Mouse (Mus musculus): ENCODE data around the gene Fbxo44. TPM values are rescaled to one million over a fixed set of nuclear protein-coding genes. Genes with fewer than 3 reads are reported as not detected.
"Not testable (repeated sequence)": the region's sequence is repeated elsewhere in the genome, so short reads cannot be mapped to it uniquely, and the experiment has no call there.

Fbxo44 gene
- 1 to 10 TPM; 6.3 to 9.1 TPM for total RNA-seq (2021)
- long read RNA-seq, experiment 1, partial matches to known transcripts, result 0 of 2 reads
- long read RNA-seq, experiment 1, other reads (novel, unspliced or antisense), result 0 of 2 reads
- long read RNA-seq, experiment 2, partial matches to known transcripts, result 0 of 5 reads
- long read RNA-seq, experiment 2, other reads (novel, unspliced or antisense), result 1 of 5 reads

DNA sequence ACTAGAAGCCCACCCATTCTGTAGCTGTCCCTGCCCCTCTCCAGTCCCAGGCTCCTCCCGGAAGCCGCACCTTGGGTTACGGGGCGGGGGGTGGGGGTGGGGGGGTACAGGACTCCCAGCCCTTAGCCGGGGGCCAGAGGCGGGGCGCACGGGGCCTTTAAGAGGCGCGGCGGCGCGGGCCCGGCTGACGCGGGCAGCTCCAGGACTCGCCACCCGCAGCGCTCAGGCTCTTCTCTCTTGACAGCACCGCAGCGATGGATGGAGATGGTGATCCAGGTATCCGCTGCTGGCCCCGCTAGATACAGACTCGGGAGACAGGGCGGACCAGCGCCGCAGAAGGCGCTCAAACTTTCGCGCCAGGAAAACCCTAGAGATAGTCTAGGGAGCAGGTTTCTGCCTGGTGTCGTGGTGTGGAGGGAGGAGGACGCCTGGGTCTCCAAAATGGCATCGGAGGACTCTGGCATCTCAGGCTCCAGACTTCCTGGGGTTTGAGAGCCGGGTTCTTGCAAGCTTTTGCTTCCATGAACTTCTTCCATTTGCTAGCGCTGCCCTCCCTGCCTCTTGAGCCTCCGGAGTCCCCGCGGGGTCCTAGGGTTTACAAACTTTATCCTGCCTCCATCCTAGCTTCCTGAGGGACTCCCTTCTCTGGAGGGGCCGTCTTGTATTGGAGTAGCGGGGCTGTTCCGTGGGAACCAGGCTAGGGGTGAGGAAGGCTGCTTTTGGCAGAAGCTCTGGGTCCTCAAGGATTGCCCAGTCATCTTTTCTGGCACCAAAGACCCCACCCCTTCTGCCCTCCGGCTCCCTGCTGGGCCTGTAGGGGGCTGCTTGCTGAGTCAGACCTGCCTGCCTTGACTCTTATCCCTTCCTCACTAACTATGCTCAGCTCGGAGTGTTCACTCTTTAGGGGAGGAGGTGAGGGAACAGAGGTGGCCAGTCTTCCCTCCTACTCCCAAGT lies at the start of gene Fbxo44, which contains the start of gene Fbxo2:
Gene Fbxo44, minus strand, starts transcription at position 47 of the 955 bp plus-strand sequence.
Gene Fbxo2, plus strand, starts transcription at position 186 of the 955 bp plus-strand sequence.
- no peak for DNase-seq

DNA sequence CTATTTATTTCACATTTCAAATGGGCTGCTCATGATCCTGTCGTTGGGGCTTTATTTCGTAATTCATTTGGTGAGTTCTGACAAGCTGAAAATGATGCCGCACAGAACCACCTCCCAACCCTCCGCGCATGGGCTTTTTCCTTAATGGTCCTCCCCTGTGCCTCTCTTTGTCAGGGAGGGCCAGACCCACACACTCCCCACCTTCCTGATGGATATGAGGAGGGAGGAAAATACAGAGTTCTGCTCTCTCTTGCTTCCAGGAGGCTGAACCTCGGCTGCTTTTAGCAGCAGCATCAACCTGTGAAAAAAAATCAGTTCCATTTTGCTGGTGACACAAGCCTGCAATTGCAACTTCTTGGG lies 44.6 kb upstream of the Fbxo44 start:
- intact Hi-C loops (cut with DNase I), result no loop called here

More for the DNA sequence above, at the start of gene Fbxo44, which contains the start of gene Fbxo2:
- intact Hi-C loops (cut with DNase I), result loop anchor here (10.0 kb wide), 1 partner anchor 206 kb away; no protein-coding TSS in a partner anchor

DNA sequence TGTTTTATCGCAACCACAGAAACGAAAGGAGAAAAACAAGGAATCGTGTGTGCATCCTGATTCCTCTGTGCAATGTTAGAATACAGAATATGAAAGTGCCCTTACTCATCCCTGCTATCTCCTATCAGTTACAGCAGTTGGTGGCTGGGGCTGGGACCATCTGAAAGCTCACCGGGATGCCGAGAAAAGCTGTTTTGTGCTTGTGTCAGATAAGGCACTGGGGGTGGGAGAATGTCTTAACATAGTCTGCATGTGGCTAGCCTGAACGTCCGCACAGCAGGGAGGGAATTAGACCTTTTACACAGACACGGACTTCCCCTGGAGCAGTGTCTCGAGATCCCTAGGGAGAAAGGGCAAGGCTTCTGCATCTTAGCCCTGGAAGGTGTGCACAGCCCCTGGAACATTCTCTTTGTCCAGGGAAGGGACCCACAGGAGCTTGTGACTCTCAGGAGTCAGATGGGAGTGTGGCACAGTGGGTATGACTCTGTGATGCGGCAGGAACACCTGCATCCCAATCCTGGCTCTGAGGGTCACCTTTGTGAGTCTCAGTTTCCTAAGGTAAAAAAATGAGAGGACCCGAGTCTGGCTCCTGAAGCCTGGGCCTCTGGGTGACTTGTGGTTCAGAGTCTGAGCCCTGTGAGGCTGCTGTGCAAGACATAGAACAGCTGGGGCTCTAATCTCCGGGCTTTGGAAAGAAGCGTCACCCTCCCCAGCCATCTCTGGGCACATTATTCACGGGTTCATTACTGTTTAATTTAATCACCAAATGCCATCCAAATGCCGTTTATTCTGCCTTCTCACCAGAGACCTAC lies 44.0 kb upstream of the Fbxo44 start:
- intact Hi-C loops (cut with DNase I), result no loop called here
- DNase-seq, result no peak

More for the DNA sequence above, 44.6 kb upstream of the Fbxo44 start:
- DNase-seq, result no peak

DNA sequence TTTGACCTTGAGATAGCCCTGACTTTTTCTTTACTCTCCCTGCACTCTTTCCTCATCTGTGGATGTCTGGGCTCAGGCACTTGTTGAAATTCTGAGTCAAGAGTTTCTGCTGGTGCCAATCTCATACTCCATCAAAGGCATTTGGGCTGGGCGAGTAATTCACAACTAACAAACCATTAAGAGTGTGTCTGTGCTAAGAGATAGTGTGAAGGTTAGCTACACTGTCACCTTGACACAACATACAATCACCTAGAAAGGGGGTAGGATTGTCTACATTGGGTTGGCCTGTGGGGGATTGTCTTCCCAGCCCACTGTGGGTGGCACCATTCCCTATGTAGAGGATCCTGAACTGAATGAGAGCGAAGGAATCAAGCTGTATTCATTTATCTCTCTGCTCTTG lies 43.3 kb upstream of the Fbxo44 start:
- DNase-seq, result no peak
- intact Hi-C loops (cut with DNase I), result no loop called here

DNA sequence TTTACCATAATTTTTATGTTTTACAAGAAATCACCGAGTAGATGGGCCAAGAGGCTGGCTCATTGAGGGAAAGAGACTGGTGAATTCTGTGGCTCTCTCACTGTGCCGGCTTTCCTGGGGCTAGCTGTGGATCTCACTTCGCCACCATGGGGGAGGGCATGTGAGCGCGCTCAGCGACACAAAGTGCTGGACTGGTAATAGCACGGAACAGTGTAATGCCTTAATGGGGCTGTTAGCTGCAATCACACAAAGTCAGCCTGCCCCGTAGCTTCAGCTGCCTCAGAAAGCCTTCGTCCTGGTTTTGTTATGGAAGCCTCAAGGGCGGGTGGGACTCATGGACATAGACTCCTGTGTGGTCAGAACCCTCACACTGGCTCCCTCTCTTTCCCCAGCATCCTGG lies 38.4 kb upstream of the Fbxo44 start:
- intact Hi-C loops (cut with DNase I), result no loop called here
- DNase-seq, result no peak

DNA sequence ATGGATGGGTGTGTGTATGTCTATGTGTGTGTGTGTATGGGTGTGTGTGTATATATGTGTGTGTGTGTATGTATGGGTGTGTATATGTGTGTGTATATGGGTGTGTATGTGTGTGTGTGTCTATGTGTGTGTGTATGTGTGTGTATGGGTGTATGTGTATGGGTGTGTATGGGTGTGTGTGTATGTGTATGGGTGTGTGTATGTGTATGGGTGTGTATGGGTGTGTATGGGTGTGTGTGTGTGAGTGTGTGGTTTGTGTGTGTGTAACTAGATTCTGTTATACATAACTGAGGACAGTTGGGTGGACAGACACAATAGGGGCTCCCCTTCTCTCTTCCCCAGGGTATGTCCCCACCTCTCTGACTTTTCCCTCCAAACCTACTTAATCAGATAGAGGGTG lies 34.1 kb upstream of the Fbxo44 start:
- intact Hi-C loops (cut with DNase I), result no loop called here
- DNase-seq, result no peak

DNA sequence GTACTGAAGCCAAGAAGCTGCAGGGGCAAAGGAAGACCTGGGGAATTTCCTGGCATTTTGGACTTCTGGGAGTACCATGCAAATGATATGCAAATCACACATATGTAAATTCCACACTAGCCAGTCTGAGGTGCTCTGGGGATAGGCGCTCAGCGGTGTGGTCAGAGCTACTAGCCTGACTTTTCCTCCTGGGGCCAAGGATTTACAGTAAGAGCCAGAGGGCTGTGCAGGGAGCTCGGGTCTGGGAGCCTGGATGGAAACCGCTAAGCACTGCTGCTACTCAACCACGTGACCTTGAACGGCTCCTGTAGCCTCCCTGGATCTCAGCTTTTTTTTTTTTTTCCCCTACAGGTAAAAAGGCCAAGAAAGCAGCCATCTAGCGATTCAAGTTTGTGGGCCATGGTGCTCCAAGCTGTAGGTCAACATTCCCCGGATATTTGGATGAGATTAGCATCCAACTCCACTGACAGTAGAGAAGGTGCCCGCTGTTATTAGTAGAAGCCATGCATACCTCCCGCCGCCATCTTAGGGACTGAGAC lies 32.5 kb upstream of the Fbxo44 start:
- DNase-seq, result no peak
- intact Hi-C loops (cut with DNase I), result no loop called here

DNA sequence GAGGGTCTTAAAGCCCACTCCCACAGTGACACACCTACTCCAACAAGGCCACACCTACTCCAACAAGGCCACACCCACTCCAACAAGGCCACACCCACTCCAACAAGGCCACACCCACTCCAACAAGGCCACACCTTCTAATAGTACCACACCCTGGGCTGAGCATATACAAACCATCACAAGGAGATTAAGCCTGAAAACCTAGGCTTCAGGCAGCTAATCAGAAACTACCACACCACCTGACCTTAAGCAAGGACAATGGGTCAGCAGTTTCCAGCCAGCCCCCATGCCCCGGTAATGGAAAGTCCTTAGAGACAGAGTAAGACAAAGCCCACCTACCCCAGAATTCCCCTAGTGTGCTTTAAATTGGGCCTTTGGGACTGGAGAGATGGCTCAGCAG lies 28.5 kb upstream of the Fbxo44 start:
- DNase-seq; intact Hi-C loops (cut with DNase I): not testable (repeated sequence)

DNA sequence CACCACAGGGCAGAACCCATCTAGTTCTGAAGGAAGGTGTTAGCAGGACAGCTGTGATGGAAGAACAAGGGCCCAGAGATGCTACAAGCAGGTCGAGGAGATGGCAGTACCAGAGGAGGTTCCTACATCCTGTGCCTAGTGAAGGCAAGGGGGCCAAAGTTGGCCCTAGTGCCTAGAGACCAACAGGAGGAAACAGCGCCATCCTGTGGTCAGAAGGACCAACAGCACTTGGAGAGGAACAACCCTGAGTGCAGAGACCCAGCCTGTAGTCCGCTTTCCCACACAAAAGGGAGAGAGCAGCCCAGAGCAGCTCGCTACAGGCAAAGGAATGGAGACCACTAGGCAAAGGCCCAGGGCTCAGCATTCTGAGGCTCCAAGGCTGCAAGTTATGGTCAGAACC lies 25.5 kb upstream of the Fbxo44 start:
- intact Hi-C loops (cut with DNase I), result no loop called here
- no peak for DNase-seq

DNA sequence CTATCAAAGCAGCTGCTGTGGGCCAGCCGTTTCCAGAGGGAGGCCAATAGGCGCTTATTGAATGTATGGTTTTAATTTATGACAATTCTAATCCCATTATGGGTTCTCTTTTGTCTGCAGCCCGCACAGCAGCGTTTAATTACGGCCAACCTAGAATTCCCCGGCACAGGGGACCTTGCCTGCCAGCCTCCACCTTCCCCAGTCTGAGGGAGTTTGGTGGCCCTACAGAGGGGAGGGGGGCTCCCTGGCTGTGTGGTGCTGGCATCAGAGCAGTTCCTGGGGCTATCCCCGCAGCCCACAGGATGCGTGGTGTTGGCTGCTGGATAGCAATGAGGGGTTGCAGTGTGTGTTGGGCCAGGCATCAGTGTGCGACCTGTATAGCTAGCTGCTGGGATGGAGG lies 24.3 kb upstream of the Fbxo44 start:
- intact Hi-C loops (cut with DNase I), result no loop called here
- DNase-seq, result no peak

DNA sequence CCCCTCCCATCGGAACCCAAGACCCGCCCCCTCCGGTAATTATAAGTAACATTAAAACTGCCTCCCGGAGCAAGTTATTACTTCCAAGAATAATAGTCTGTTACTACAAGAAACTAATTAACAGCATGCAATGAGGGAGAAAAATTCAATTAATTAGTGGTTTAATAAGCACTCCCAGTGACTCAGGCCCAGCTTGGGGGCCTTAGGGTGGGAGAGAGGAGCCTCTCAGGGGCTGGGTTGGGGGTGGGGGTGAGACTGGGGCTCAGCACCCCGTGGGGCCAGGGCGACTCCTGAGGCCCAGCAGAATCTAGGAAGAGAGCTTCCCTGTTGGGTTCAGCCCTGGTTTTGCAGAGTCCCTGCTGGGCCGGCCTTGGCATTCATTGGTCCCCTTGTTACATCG lies 22.1 kb upstream of the Fbxo44 start:
- no peak for DNase-seq
- intact Hi-C loops (cut with DNase I), result no loop called here

DNA sequence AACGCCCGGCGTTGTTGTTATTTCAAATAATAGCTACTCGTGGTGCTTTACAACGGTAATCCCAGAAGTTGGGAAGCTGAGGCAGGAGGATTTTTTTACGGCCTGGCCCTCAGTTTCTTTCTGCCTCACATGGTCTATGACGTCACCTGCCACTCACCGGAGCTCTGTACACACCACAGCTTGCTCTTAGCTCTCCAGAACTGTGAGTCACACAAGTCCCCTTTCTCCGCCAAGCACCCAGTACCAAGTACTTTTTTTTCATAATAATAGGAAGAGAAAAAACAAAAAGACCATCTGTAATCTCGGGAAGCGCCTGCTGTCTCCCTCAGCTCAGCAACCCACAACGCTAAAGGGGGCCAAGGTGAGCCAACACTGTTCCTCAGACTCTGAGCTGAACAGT lies 21.2 kb upstream of the Fbxo44 start:
- intact Hi-C loops (cut with DNase I), result no loop called here
- no peak for DNase-seq

DNA sequence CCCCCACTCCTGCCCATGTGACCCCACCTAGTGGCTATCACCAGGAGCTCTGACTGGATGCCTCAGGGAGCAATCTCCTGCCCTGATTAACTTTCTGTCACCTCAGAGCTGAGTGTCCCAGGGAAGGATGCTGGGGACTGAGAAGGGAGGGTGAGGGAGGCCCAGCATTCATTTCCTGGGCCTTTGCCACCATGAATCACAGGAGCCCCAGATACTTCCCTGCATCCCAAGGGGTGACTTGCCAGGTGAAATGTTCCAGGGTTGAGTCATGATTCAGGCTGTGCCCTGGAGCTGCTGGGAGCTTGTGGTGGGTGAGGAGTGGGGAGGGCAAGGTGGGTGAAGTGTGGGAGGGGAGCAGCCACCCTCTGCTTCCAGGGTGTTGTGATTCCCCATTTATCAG lies 17.4 kb upstream of the Fbxo44 start:
- no peak for DNase-seq
- intact Hi-C loops (cut with DNase I), result no loop called here

DNA sequence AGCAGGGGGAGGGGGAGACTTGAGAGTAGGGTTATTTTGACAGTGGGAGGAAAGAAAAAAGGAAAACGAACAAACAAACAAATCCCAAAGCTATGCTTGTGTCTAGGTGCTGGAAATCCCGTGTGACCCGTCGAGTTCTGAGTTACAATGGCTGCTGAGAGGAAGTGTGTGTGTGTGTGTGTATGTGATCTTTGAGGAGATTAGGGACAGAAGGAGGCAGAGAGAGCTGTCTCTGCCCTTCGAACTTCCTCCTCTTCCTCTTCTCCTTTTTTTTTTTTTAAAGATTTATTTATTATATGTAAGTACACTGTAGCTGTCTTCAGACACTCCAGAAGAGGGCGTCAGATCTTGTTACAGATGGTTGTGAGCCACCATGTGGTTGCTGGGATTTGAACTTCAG lies 16.3 kb upstream of the Fbxo44 start:
- intact Hi-C loops (cut with DNase I); DNase-seq: not testable (repeated sequence)

DNA sequence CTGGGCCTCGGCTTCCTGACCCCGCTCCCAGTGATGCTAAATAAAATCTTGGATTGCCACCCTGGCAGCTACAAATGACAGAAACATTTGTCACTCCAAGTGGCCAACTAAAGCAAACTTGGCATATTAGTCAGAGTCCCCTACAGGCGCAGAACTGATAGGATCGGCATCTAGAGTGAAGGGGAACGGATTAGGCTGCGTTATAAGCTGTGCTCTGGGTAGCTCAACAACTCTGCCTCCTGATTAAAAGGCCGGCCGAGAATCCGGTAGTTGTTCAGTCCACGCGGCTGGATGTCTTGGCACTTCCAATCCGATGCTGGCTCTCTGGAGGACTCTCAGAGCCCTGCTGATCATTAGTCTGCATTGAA lies 14.2 kb upstream of the Fbxo44 start:
- intact Hi-C loops (cut with DNase I), result no loop called here
- DNase-seq, result no peak

DNA sequence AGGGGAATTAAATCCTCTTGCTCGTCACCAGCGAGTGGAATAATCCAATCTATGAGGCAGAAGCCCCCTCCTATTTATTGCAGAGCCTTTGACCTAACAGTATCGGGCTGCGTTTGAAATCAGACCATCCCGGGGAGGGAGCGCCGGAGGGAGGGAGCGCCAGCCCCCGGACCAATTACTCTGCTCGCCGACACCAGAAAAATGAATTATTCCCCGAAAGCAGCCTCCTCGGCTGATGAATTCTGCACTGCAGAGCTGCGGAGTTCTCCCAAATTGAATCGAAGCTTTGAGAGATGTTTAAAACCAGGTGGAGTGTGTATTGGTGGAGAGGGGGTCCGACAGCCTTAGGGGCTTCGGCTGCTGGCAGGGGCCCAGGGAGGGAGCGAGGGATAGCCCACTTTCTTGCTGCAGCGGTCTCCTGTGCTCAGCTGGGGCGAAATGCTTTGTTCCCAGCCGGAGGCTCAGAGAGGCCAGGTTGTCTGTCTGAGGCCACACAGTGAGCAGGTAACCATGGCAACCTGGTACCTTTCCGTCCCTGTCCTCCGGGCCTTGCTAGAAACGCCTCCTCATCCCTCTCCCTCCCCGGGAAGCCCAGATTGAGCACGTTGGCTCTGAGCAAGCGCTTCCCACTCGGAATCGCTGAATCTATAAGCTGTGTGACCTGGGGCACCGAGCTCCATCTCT lies 13.7 kb upstream of the Fbxo44 start:
- intact Hi-C loops (cut with DNase I), result no loop called here
- no peak for DNase-seq

DNA sequence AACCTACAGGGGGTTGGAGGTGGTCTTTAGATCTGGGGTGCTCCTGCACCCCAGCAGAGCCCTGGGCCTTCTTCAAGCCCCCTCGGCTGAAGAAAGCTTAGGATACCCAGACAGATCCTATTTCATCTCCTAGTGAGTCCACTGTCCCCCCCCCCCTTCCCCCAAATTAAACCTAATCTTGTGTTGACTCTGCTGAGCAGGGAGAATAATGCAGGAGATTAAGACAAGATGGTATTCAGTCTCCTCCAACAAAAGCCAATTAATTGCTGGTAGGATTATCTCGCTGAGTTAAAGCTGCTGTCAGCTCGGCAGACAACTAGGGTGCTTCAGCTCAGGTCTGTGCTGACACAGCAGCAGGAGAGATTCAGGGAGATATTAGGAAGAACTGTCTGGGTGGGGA lies 11.0 kb upstream of the Fbxo44 start:
- intact Hi-C loops (cut with DNase I), result loop anchor here (2.0 kb wide), 1 partner anchor 260 kb away; no protein-coding TSS in a partner anchor
- no peak for DNase-seq

DNA sequence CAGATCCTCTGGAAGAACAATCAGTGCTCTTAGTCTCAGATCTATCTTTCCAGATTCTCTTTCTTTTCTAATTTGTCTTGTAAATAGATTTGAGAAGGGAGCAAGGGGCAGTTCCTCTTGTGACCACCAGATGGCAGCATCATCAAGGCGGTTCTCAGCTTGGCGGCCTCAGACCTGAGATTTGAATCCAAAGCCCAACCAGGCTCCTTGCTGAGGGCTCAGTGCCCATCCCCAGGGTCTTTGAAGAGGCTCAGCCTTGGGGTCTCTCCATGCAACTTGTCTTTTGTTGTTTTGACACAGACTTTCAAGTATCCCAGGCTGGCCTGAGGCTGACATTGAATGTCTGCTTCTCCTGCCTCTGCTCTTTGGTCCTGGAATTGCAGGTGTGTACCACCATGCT lies 10.6 kb upstream of the Fbxo44 start:
- peak in 1 of 2 experiments; percentile 24 for DNase-seq
- intact Hi-C loops (cut with DNase I), result loop anchor here (2.0 kb wide), 1 partner anchor 260 kb away; no protein-coding TSS in a partner anchor

DNA sequence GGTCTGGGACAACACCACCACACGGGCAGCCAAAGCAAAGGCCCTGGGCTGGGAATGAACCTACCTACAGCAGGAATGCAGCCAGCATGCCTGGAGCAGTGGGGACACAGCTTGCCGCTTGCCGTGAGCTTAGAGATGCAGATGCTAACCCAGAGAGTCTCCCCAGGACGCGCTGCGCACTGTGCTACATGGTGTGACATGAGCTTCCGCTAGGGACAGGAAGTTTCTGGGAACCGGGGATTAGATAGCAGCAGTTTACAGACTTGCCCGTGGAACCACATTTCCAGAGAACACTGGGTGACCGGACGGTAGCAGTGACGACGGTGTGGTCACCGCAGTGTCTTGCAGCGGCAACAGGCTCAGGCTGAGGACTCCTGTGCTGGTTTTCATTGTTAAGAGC lies 9.3 kb upstream of the Fbxo44 start:
- DNase-seq, result no peak
- intact Hi-C loops (cut with DNase I), result loop anchor here (10.0 kb wide), 1 partner anchor 215 kb away; no protein-coding TSS in a partner anchor

DNA sequence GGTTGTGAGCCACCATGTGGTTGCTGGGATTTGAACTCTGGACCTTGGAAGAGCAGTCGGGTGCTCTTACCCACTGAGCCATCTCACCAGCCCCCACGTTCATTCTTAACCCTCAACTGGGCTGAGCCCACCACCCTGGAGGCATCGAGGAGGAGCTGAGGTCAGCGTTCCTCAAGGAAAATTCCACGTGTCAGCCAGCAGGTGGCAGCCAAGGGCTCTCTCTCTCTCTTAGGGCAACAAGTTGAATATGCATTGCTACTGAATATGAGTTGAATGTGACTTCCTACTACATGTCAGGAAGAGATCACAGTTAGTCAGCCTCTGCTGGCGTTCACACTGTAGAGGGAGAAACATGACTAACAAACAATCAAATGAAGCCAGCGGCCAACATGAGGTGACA lies 8.0 kb upstream of the Fbxo44 start:
- intact Hi-C loops (cut with DNase I), result loop anchor here (10.0 kb wide), 1 partner anchor 213 kb away; no protein-coding TSS in a partner anchor
- DNase-seq, result no peak
